Mouse (Mus musculus): ENCODE measurements around the gene Cul3.
"Not testable (repeated sequence)": the region's sequence is repeated elsewhere in the genome, so short reads cannot be mapped to it uniquely, and the experiment has no call there.

Cul3 gene

GRCm38 (mm10) chr1:80340436-80341376, at the start of gene Cul3:
Gene Cul3 (minus strand): TSS chr1:80340480.
- peak; percentile 92 for DNase-seq (ENCODE audit: low spot score)

- DNase-seq (ENCODE audit: low spot score): no peak
Measured at GRCm38 (mm10) chr1:80389518-80389917, 49.2 kb upstream of the Cul3 start.

- DNase-seq (ENCODE audit: low spot score): no peak
Measured at GRCm38 (mm10) chr1:80383613-80384589, 43.6 kb upstream of the Cul3 start.

GRCm38 (mm10) chr1:80382928-80383327, 42.6 kb upstream of the Cul3 start:
- no peak for DNase-seq (ENCODE audit: low spot score)

GRCm38 (mm10) chr1:80381302-80381701, 41.0 kb upstream of the Cul3 start:
- no peak for DNase-seq (ENCODE audit: low spot score)

GRCm38 (mm10) chr1:80372010-80372409, 31.7 kb upstream of the Cul3 start:
- no peak for DNase-seq (ENCODE audit: low spot score)

DNA sequence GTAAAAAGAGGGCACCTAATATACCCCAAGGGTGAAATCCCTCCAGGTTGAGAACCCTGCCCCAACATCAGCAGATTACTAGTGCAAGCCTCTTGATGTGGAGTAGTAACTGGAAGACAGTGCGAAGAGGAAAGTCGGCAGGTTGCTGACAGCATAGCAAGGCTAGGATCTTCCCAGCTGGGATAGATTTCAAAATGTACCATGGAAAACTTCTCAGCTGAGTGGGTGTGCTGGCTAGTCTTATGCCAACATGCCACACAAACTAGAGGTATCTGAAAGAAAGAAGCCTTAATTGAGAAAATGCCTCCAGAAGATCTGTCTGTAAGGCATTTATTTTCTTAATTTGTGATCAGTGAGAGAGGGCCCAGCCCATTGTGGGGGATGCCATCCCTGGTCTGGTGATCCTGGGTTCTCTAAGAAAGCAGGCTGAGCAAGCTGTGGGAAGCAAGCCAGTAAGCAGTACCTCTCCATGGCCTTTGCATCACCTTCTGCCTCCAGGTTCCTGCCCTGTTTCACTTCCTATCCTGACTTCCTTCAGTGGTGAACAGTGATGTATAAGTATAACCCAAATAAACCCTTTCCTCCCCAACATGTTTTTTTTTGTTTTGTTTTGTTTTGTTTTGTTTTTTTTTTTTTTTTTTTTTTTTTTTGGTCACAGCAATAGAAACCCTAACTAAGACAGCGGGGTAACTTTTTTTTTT, 31.1 kb upstream of the Cul3 start:
- no peak for DNase-seq (ENCODE audit: low spot score)

DNA sequence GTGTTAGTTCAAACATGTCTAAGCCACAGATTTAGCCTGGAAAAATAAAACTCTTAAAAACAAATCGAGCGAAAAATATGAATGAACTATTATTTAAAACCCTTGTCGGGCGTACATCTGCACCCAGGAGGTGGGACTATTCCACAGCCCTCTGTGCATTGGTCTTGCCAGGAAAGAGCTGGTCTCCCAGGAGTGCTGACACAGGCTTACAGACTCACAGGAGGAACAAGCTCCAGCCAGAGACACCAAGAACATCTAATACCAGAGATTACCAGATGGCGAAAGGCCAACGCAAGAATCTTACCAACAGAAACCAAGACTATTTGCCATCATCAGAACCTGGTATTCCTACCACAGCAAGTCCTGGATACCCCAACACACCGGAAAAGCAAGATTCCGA, 23.2 kb upstream of the Cul3 start:
- no peak for DNase-seq (ENCODE audit: low spot score)

DNA sequence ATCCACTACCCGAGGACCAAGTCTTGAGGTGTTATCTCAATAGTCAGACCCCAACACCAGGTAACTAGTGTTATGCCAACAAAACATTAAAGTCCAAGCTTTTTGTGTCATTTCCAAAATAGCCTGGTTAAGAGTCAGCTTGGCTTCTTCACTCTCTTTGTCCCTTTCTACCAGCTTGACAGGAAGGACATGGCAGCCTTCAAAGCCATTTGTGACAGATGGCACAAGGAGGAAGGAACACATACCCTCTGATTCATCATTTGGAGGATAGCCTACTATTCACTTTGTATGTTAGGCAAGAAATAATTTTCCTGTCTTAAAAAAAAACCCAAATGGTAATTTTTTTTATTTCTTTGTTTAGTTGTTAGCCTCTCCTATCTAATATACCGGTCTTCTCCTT, 22.7 kb upstream of the Cul3 start:
- DNase-seq (ENCODE audit: low spot score): no peak

- no peak for DNase-seq (ENCODE audit: low spot score)
Measured at GRCm38 (mm10) chr1:80362400-80362799, 22.1 kb upstream of the Cul3 start.

DNA sequence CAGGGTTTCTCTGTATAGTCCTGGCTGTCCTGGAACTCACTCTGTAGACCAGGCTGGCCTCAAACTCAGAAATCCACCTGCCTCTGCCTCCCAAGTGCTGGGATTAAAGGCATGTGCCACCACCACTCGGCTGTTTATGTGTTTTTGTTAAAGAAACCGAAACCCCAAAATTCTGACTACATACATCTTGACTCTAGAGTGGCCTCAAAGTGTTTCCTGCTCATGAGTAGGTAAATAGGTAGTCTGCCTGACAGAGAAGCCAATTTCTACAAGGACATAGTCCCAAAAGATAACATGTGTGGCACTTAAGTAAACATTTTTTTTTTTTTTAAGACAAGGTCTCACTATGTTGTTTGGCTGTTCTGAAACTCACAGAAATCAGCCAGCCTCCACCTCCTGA, 21.5 kb upstream of the Cul3 start:
- not testable (repeated sequence) for DNase-seq (ENCODE audit: low spot score)

DNA sequence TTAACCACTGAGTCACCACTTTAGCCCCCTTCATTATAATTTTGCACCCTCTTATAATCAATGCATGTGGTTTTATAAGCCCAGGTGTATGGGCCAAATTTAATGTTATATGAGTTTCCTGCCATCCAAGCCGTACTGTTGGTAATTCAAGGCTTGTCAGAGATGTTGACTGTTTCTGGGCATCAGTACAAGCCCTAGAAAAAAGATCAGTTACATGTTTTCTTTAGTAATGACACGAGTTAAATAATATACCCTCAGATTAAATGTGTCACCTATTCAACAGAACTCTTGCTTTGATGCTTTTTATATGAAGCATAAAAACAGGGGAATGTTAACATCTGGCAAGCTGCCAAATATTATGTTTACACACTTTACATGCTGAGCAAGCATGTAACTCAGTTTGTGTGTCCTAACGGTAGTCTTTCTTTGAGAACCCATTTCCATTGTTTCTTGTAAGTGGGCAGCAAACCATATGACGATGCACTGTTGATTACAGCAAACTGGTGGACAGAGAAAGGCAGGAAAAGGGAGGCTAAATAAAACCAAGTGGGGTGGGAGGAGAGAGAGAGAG, 19.8 kb upstream of the Cul3 start:
- DNase-seq (ENCODE audit: low spot score): no peak

DNA sequence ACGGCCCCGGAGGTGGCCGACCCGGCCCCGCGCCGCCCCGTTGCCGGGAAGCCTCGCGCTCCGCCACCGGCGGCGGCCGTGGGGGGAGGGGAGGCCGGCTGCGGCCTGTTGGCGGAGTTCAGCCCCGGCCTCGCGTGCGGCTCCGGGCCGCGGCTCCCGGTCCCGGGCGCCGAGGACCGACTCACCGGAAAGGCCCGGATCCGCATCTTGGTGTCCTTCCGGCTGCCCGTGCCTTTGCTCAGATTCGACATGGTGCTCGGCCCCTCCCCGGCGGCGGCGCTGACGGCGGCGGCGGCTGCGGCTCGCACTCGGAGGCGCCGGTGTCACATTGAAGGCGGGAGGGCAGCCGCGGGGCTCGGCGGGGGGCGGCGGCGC, 232 bp downstream of the Cul3 start:
- peak; percentile 43 for DNase-seq (ENCODE audit: low spot score)

DNA sequence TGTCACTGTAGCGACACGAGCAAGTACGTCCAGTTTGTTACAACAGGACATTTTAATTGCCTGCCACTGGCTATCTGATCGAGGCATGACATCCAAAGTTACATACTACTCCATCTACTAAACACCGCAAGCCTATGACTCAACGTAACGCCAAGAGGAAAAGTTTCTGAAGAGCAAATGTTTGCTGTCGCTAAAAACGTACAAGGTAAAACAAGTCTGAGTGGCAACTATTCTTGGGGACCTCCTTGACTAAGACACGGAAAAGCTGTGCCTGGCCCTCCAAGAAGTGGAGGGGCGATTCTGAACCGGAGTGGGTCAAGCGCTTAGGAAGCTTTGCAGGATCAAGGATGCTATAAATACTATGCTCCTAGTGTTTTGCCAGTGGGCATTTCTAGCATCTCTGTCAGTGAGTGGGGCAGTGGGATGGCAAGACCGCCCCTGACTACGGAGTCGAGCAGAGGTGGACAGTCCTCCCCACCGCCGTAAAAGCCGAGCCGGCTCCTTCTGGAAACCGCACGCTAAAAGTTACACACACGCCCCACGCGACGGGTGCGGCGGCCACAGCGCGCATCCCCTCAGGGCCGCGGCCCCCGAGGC, 757 bp downstream of the Cul3 start:
- DNase-seq (ENCODE audit: low spot score): peak; percentile 2

DNA sequence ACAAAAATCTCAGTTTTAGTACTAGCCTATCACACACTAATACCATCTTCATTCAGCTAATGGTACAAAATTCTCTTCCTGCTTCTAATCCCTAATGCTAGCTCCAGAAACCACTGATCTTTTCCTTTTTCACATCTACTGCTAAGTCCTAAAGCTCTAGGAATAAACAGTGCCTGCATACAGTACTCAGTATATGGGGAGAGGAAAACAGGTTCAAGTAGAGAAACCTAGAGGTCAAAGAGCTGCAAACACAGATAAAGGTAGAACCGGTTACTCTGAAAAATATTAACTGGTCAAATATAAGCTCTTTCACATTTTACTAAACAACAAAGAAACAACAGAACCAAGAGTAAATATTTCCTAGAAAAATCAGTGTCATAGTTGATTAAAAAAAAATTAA, 1.9 kb downstream of the Cul3 start:
- no peak for DNase-seq (ENCODE audit: low spot score)

DNA sequence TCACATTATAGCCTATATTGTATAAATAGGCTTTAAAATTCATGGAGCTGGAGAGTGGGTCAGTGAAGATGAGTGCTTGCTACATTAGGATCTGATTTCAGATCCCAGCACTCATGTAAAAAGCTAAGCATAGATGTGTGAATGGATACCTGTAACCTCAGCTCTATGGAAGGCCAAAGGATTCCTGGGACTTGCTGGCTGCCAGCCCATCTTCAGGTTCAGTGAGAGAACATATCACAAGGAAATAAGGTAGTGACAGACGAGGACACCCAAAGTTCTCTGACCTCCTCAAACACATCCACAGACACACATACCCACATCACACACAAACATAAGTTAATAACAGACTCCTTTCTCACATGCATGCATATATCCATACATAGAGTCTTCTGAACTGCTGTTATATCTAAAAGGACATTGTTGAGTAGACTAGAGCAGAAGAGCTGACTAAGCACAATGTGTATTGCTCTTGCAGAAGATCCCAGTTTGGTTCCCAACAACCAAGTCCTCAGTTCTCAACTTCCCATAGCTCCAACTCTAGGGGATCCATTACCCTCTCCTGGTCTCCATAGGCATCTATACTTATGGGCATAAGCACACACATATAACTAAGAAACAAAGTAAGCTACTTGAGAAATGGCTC, 4.4 kb downstream of the Cul3 start:
- DNase-seq (ENCODE audit: low spot score): no peak

GRCm38 (mm10) chr1:80335118-80335517, 5.2 kb downstream of the Cul3 start:
- no peak for DNase-seq (ENCODE audit: low spot score)

- no peak for DNase-seq (ENCODE audit: low spot score)
Measured at GRCm38 (mm10) chr1:80330970-80331369, 9.3 kb downstream of the Cul3 start.

DNA sequence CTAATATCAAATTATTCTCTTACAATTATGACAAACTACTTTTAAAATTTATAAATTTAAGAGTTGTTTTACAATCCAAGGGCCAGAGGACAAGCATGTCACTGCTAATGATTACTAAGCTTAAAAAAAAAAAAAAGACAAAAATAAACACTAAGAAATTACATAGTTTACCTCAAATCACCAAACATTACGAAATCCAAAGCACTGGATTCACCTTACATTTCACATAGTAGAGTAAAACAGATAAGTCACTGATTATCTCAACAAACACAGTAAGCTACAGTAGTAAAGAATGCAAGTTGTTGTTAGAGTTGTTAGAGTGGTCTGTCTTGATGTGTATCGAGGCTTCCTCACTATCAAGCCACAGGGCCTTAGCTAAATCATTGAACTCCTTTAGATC, 14.5 kb downstream of the Cul3 start:
- no peak for DNase-seq (ENCODE audit: low spot score)

DNA sequence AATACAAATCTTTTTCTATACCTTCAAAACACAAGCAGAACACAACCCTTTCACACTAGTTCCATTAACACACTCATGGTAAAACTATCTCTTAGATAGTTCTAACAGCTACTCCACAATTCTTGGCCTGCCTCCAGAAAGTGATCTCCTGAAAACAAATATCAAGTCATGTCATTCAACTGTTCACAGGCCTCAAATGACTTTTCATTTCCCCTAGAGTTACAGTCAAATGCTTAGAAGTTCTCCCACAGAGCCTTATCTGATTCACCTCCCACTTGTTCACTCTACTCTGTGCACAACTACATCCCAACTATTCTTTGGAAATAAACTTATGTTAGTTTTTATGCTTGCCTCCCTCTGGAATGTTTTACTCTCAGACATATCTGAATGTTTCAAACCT, 15.9 kb downstream of the Cul3 start:
- DNase-seq (ENCODE audit: low spot score): no peak

GRCm38 (mm10) chr1:80315533-80316045, 24.7 kb downstream of the Cul3 start:
- no peak for DNase-seq (ENCODE audit: low spot score)

All from ovary, postnatal 14 days (tissue).